Mouse (Mus musculus): Measurements from ENCODE around the gene Tufm. TPM values are rescaled to one million over a fixed set of nuclear protein-coding genes. Genes with fewer than 3 reads are reported as not detected.
"Not testable (repeated sequence)": the region's sequence is repeated elsewhere in the genome, so short reads cannot be mapped to it uniquely, and the experiment has no call there.

Gene Tufm
- polyA plus RNA-seq, 1 experiment, result 100 TPM

- no peak; the same call in 1 of the 2 replicates for TF ChIP-seq EP300 (IDR thresholded peaks at IDR 0.05; ENCODE audit: insufficient read depth, low read depth, low read length)
- TF ChIP-seq POLR2A (IDR thresholded peaks at IDR 0.05; ENCODE audit: insufficient read depth, low read length), result peak; percentile 38
- Histone ChIP-seq H3K27me3 (ENCODE audit: control insufficient read depth, insufficient read depth, low read length, poor library complexity, severe bottlenecking) (no peaks in the 10 kb centered on the region), H3K9me3 (replicated peaks; ENCODE audit: control insufficient read depth, insufficient read depth, low read length, poor library complexity, severe bottlenecking) (no peaks in the 10 kb centered on the region), H3K4me1 (ENCODE audit: control insufficient read depth, insufficient read depth, low read length) (no peaks in the 10 kb centered on the region), H3K27ac (ENCODE audit: insufficient read depth, low read length) (peak overlapping the region; percentile 85), H3K9ac (ENCODE audit: low read depth, poor library complexity, severe bottlenecking) (peak overlapping the region; percentile 75), H3K36me3 (ENCODE audit: control insufficient read depth, insufficient read depth, low read length, poor library complexity, severe bottlenecking) (no peaks in the 10 kb centered on the region), H3K4me3 (ENCODE audit: low read depth, low read length) (peak overlapping the region; percentile 43)
Observed at GRCm38 (mm10) chr7:126482392-126482871, 4.7 kb upstream of the Tufm start.

GRCm38 (mm10) chr7:126487617-126488385 lies 640 bp downstream of the Tufm start:
- Histone ChIP-seq H3K36me3 (ENCODE audit: control insufficient read depth, insufficient read depth, low read length, poor library complexity, severe bottlenecking) (peaks cover 30% of the 10 kb centered on the region), H3K9ac (ENCODE audit: low read depth, poor library complexity, severe bottlenecking) (peak overlapping the region; percentile 88), H3K4me3 (ENCODE audit: low read depth, low read length) (peak overlapping the region; percentile 93)
- H3K4me1 ChIP-seq (ENCODE audit: control insufficient read depth, insufficient read depth, low read length); H3K27ac ChIP-seq (ENCODE audit: insufficient read depth, low read length); H3K27me3 ChIP-seq (ENCODE audit: control insufficient read depth, insufficient read depth, low read length, poor library complexity, severe bottlenecking); H3K9me3 ChIP-seq (replicated peaks; ENCODE audit: control insufficient read depth, insufficient read depth, low read length, poor library complexity, severe bottlenecking): not testable (repeated sequence)

GRCm38 (mm10) chr7:126491005-126491404 lies 3.8 kb downstream of the Tufm start:
- Histone ChIP-seq H3K9me3 (replicated peaks; ENCODE audit: control insufficient read depth, insufficient read depth, low read length, poor library complexity, severe bottlenecking) (no peaks in the 10 kb centered on the region), H3K9ac (ENCODE audit: low read depth, poor library complexity, severe bottlenecking) (no peak overlapping the region), H3K27ac (ENCODE audit: insufficient read depth, low read length) (no peak overlapping the region), H3K4me3 (ENCODE audit: low read depth, low read length) (no peak overlapping the region), H3K36me3 (ENCODE audit: control insufficient read depth, insufficient read depth, low read length, poor library complexity, severe bottlenecking) (peaks cover 62% of the 10 kb centered on the region), H3K27me3 (ENCODE audit: control insufficient read depth, insufficient read depth, low read length, poor library complexity, severe bottlenecking) (no peaks in the 10 kb centered on the region), H3K4me1 (ENCODE audit: control insufficient read depth, insufficient read depth, low read length) (no peaks in the 10 kb centered on the region)
- TF ChIP-seq POLR2A (IDR thresholded peaks at IDR 0.05; ENCODE audit: insufficient read depth, low read length) (no peak), CTCF (IDR thresholded peaks at IDR 0.05; ENCODE audit: low read depth, low read length) (no peak), EP300 (IDR thresholded peaks at IDR 0.05; ENCODE audit: insufficient read depth, low read depth, low read length) (no peak)

- TF ChIP-seq POLR2A (IDR thresholded peaks at IDR 0.05; ENCODE audit: insufficient read depth, low read length), result no peak
- no peak for TF ChIP-seq CTCF (IDR thresholded peaks at IDR 0.05; ENCODE audit: low read depth, low read length)
- TF ChIP-seq EP300 (IDR thresholded peaks at IDR 0.05; ENCODE audit: insufficient read depth, low read depth, low read length), result no peak
- Histone ChIP-seq H3K4me1 (ENCODE audit: control insufficient read depth, insufficient read depth, low read length) (no peaks in the 10 kb centered on the region), H3K27me3 (ENCODE audit: control insufficient read depth, insufficient read depth, low read length, poor library complexity, severe bottlenecking) (no peaks in the 10 kb centered on the region), H3K27ac (ENCODE audit: insufficient read depth, low read length) (no peak overlapping the region), H3K4me3 (ENCODE audit: low read depth, low read length) (no peak overlapping the region), H3K9me3 (replicated peaks; ENCODE audit: control insufficient read depth, insufficient read depth, low read length, poor library complexity, severe bottlenecking) (no peaks in the 10 kb centered on the region), H3K9ac (ENCODE audit: low read depth, poor library complexity, severe bottlenecking) (no peak overlapping the region), H3K36me3 (ENCODE audit: control insufficient read depth, insufficient read depth, low read length, poor library complexity, severe bottlenecking) (peaks cover 72% of the 10 kb centered on the region)
Observed at GRCm38 (mm10) chr7:126491973-126492372, 4.8 kb downstream of the Tufm start.

- TF ChIP-seq EP300 (IDR thresholded peaks at IDR 0.05; ENCODE audit: insufficient read depth, low read depth, low read length), result no peak
- no peak for TF ChIP-seq CTCF (IDR thresholded peaks at IDR 0.05; ENCODE audit: low read depth, low read length)
- TF ChIP-seq POLR2A (IDR thresholded peaks at IDR 0.05; ENCODE audit: insufficient read depth, low read length), result no peak
- Histone ChIP-seq H3K27me3 (ENCODE audit: control insufficient read depth, insufficient read depth, low read length, poor library complexity, severe bottlenecking) (no peaks in the 10 kb centered on the region), H3K27ac (ENCODE audit: insufficient read depth, low read length) (no peak overlapping the region), H3K4me3 (ENCODE audit: low read depth, low read length) (no peak overlapping the region), H3K4me1 (ENCODE audit: control insufficient read depth, insufficient read depth, low read length) (no peaks in the 10 kb centered on the region), H3K36me3 (ENCODE audit: control insufficient read depth, insufficient read depth, low read length, poor library complexity, severe bottlenecking) (peaks cover 92% of the 10 kb centered on the region), H3K9me3 (replicated peaks; ENCODE audit: control insufficient read depth, insufficient read depth, low read length, poor library complexity, severe bottlenecking) (no peaks in the 10 kb centered on the region), H3K9ac (ENCODE audit: low read depth, poor library complexity, severe bottlenecking) (no peak overlapping the region)
Observed at GRCm38 (mm10) chr7:126494120-126494519, 7.0 kb downstream of the Tufm start.

GRCm38 (mm10) chr7:126496475-126496874 lies 9.3 kb downstream of the Tufm start:
- Histone ChIP-seq H3K27ac (ENCODE audit: insufficient read depth, low read length) (no peak overlapping the region), H3K36me3 (ENCODE audit: control insufficient read depth, insufficient read depth, low read length, poor library complexity, severe bottlenecking) (peaks cover 97% of the 10 kb centered on the region), H3K9me3 (replicated peaks; ENCODE audit: control insufficient read depth, insufficient read depth, low read length, poor library complexity, severe bottlenecking) (no peaks in the 10 kb centered on the region), H3K9ac (ENCODE audit: low read depth, poor library complexity, severe bottlenecking) (no peak overlapping the region), H3K4me1 (ENCODE audit: control insufficient read depth, insufficient read depth, low read length) (peaks cover 2% of the 10 kb centered on the region), H3K4me3 (ENCODE audit: low read depth, low read length) (no peak overlapping the region), H3K27me3 (ENCODE audit: control insufficient read depth, insufficient read depth, low read length, poor library complexity, severe bottlenecking) (no peaks in the 10 kb centered on the region)
- TF ChIP-seq POLR2A (IDR thresholded peaks at IDR 0.05; ENCODE audit: insufficient read depth, low read length) (no peak), CTCF (IDR thresholded peaks at IDR 0.05; ENCODE audit: low read depth, low read length) (no peak), EP300 (IDR thresholded peaks at IDR 0.05; ENCODE audit: insufficient read depth, low read depth, low read length) (no peak)
